ENCODE assay signal across 9 mouse cellular contexts in the genomic region with DNA sequence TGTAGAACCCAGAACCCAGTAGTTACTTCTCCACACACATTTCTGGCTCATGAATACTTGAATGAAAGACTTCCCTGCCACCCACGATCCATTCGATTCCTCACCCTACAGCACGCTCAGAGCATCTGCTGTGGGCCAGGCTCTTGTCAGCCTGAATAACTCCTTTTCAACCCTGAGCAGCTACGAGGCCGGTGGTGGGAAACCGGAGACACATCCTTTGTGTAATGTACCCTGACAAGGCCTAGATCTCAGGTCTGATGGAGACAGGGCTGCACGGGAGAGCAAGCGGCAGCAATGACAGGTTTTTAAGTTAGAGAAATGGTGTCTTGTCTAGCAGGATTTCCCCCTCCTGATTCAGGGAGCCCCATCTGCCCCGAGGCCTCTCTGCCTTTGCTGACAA. TPM values are rescaled to one million over a fixed set of nuclear protein-coding genes. Genes with fewer than 3 reads are reported as not detected.
A peak's percentile ranks its signal among the peaks of the same experiment; 100 is the strongest.
DNase-seq lines count a peak whose midpoint lies in the region; ATAC-seq and TF ChIP-seq lines count a peak whose summit lies in the region.
"Had no signal": no experiment of that assay in that cellular context is flagged by ENCODE, and none has a peak within 500 bp of the region (broad histone marks: within the 10 kb centered on the region; RNA-seq: fewer than 3 reads in every experiment).

No protein-coding gene starts in this region.

- H3K9me3 ChIP-seq in neural tube, embryonic 13.5 days = no peaks in the 10 kb centered on the region
- H3K9me3 ChIP-seq: liver, embryonic 12.5 days had no signal

- peak; percentile 37 for DNase-seq in embryo, embryonic 11 days
- no peak for DNase-seq in embryo, embryonic 10 days (ENCODE audit: low spot score)
- no peak for DNase-seq in left cerebral cortex, adult 2 months (ENCODE audit: extremely low spot score in 1 of 2, low spot score in 2 of 2)
- no peak for DNase-seq in left cerebral cortex, postnatal 4 days
- peak; percentile 34 to 41 for DNase-seq in layer of hippocampus, postnatal 10 days (ENCODE audit: low spot score in 2 of 2)
- no peak for DNase-seq in thymus, postnatal 10 days (ENCODE audit: low spot score in 2 of 2)
- DNase-seq in thymus, adult 18-20 months = no peak

- no peak for TF ChIP-seq CTCF in left cerebral cortex, adult 2 months (IDR thresholded peaks at IDR 0.05)

- no peaks in the 10 kb centered on the region; the same call in 1 of the 2 replicates for H3K27me3 ChIP-seq in neural tube, embryonic 13.5 days

- 15% methylated on average over 9 of the region's 9 CpGs for WGBS in neural tube, embryonic 13.5 days

- no peaks in the 10 kb centered on the region for H3K36me3 ChIP-seq in neural tube, embryonic 13.5 days
- H3K36me3 ChIP-seq: liver, embryonic 12.5 days had no signal

- intact Hi-C loops in left cerebral cortex, adult 2 months (cut with DNase I) = no loop called here
- intact Hi-C loops in left cerebral cortex, postnatal 4 days (cut with DNase I) = no loop called here

- 0 out of 2 replicates have a peak, but pooled peaks have one; percentile 19 for ATAC-seq in neural tube, embryonic 13.5 days (ENCODE audit: low read depth)
- ATAC-seq: liver, embryonic 12.5 days had no signal

- no peak overlapping the region for H3K4me2 ChIP-seq in neural tube, embryonic 13.5 days
- H3K4me2 ChIP-seq: liver, embryonic 12.5 days had no signal

- H3K4me1 ChIP-seq in neural tube, embryonic 13.5 days (replicated peaks) = peaks cover 36% of the 10 kb centered on the region

- no peak overlapping the region for H3K4me3 ChIP-seq in left cerebral cortex, adult 2 months
- no peak overlapping the region for H3K4me3 ChIP-seq in neural tube, embryonic 13.5 days
- H3K4me3 ChIP-seq: liver, embryonic 12.5 days had no signal

- peak overlapping the region; percentile 39; the same call in 1 of the 2 replicates for H3K9ac ChIP-seq in neural tube, embryonic 13.5 days
- H3K9ac ChIP-seq: liver, embryonic 12.5 days had no signal

- H3K27ac ChIP-seq in left cerebral cortex, adult 2 months = peak overlapping the region; percentile 34; the same call in 1 of the 2 replicates
- peak overlapping the region; percentile 75 for H3K27ac ChIP-seq in neural tube, embryonic 13.5 days (replicated peaks)
- H3K27ac ChIP-seq: liver, embryonic 12.5 days had no signal

RNA-seq across cellular contexts. Expression of a gene that starts 20.8 kb away (rescaled TPM):
- 1 to 10 TPM in 1 of 2 experiments, under 1 TPM in 1; 0.77 to 1.7 TPM for total RNA-seq in left cerebral cortex, adult 2 months (2021)
- 1 to 10 TPM; 1.6 to 2.5 TPM for total RNA-seq in left cerebral cortex, postnatal 4 days (2021)
- 1 to 10 TPM; 1.2 to 1.8 TPM for total RNA-seq in layer of hippocampus, postnatal 10 days (2021)
- 3.3 and 7.7 TPM in 2 replicates for polyA plus RNA-seq in neural tube, embryonic 13.5 days (2015; fragmentation: Nextera tagmentation; extraction: Ambion mirVana)

RNA-seq across cellular contexts. Expression of a gene that starts 21.5 kb away (rescaled TPM):
- total RNA-seq in left cerebral cortex, adult 2 months (2021) = 10 to 100 TPM; 49.4 to 53.0 TPM
- 10 to 100 TPM; 87.9 to 96.9 TPM for total RNA-seq in left cerebral cortex, postnatal 4 days (2021)
- total RNA-seq in layer of hippocampus, postnatal 10 days (2021) = 10 to 100 TPM; 59.7 to 66.2 TPM
- polyA plus RNA-seq in neural tube, embryonic 13.5 days (2015; fragmentation: Nextera tagmentation; extraction: Ambion mirVana) = 187 and 190 TPM in 2 replicates

RNA-seq across cellular contexts. Expression of a gene that starts 35.8 kb away (rescaled TPM):
- total RNA-seq in left cerebral cortex, adult 2 months (2021) = 100 to 1,000 TPM; 199 to 215 TPM
- total RNA-seq in left cerebral cortex, postnatal 4 days (2021) = 100 to 1,000 TPM; 131 to 143 TPM
- 100 to 1,000 TPM; 164 to 175 TPM for total RNA-seq in layer of hippocampus, postnatal 10 days (2021)
- 17.8 and 21.4 TPM in 2 replicates for polyA plus RNA-seq in neural tube, embryonic 13.5 days (2015; fragmentation: Nextera tagmentation; extraction: Ambion mirVana)

Comparison
In these comparisons a context has a peak if more than half of its experiments do, and no peak if none do; other contexts are left out.
1. DNase-seq: peak in embryo, embryonic 11 days (single experiment) and layer of hippocampus, postnatal 10 days (2 of 2); none in embryo, embryonic 10 days (single experiment), left cerebral cortex, adult 2 months (0 of 2), left cerebral cortex, postnatal 4 days (single experiment), thymus, postnatal 10 days (0 of 2) and thymus, adult 18-20 months (0 of 2).